Mouse (Mus musculus) heart, embryonic 15.5 days (tissue): ENCODE measurements around the gene Ptprd. TPM values are rescaled to one million over a fixed set of nuclear protein-coding genes. Genes with fewer than 3 reads are reported as not detected.

Experiments used
- ATAC-seq: fragments of 200-750 bp; cut with Nextera tagmentation; replicated peaks from 2 replicates; pipeline ENCODE4 v1.8.0; 2017; ENCODE audit warnings: low read depth, moderate TSS enrichment; ENCODE audit not compliant: insufficient number of reproducible peaks, insufficient read depth, low FRiP score
- H3K27ac ChIP-seq: fragments of 300-500 bp; sonication (generic); 2 replicates; pipeline ENCODE4 v1.5.1; 2015; ENCODE audit warnings: mild to moderate bottlenecking, inconsistent platforms
- H3K27me3 ChIP-seq: fragments of 300-500 bp; sonication (generic); 2 replicates; pipeline ENCODE4 v1.6.1; 2015; ENCODE audit warnings: inconsistent platforms
- H3K36me3 ChIP-seq: fragments of 300-500 bp; sonication (generic); 2 replicates; pipeline ENCODE4 v1.6.1; 2015; ENCODE audit warnings: mild to moderate bottlenecking, inconsistent platforms
- H3K4me1 ChIP-seq: fragments of 300-500 bp; sonication (generic); replicated peaks from 2 replicates; pipeline ENCODE4 v1.6.1; 2015; ENCODE audit warnings: inconsistent platforms
- H3K4me2 ChIP-seq: fragments of 300-500 bp; sonication (generic); 2 replicates; pipeline ENCODE4 v1.6.1; 2015; ENCODE audit warnings: inconsistent platforms, mild to moderate bottlenecking, moderate library complexity
- H3K4me3 ChIP-seq: fragments of 300-500 bp; sonication (generic); 2 replicates; pipeline ENCODE4 v1.5.1; 2015; ENCODE audit warnings: mild to moderate bottlenecking, inconsistent platforms
- H3K9ac ChIP-seq: fragments of 300-500 bp; sonication (generic); 2 replicates; pipeline ENCODE4 v1.6.1; 2015; ENCODE audit warnings: mild to moderate bottlenecking, inconsistent platforms
- H3K9me3 ChIP-seq: fragments of 300-500 bp; sonication (generic); replicated peaks from 2 replicates; pipeline ENCODE4 v1.6.1; 2016; ENCODE audit warnings: inconsistent platforms
- WGBS: fragments of 180-500 bp; shearing (Covaris S2); methylation state at CpG from one replicate; pipeline ENCODE4 v1.1.7; 2015; ENCODE audit warnings: mixed read lengths; 5-methylcytosine and 5-hydroxymethylcytosine counted together
- polyA plus RNA-seq: library from polyadenylated mRNA; unstranded; fragments of >200 nt; fragmentation: Nextera tagmentation; extraction: Ambion mirVana; gene quantifications from 2 replicates; pipeline ENCODE4 v1.2.1, GENCODE M21; 2015

Ptprd gene
- polyA plus RNA-seq, 1 experiment from 2014 or later, result 9.4 TPM

- Histone ChIP-seq H3K4me3 (no peak overlapping the region), H3K9me3 (no peaks in the 10 kb centered on the region), H3K4me1 (no peaks in the 10 kb centered on the region), H3K27me3 (no peaks in the 10 kb centered on the region), H3K4me2 (no peak overlapping the region), H3K27ac (no peak overlapping the region), H3K9ac (no peak overlapping the region), H3K36me3 (no peaks in the 10 kb centered on the region)
- WGBS, result 35% methylated on average over 2 of the region's 2 CpGs
- no peak for ATAC-seq
These were observed 1605.0 kb downstream of the Ptprd start for GRCm38 (mm10) chr4:76606808-76607207.

GRCm38 (mm10) chr4:76590722-76591121, 1621.0 kb downstream of the Ptprd start:
- ATAC-seq, result no peak
- H3K4me2 ChIP-seq, result no peak overlapping the region
- H3K36me3 ChIP-seq, result no peaks in the 10 kb centered on the region
- H3K4me3 ChIP-seq, result no peak overlapping the region
- no peak overlapping the region for H3K9ac ChIP-seq
- 79% methylated on average over 1 of the region's 1 CpGs for WGBS
- no peaks in the 10 kb centered on the region for H3K4me1 ChIP-seq
- H3K27me3 ChIP-seq, result no peaks in the 10 kb centered on the region
- no peaks in the 10 kb centered on the region for H3K9me3 ChIP-seq
- no peak overlapping the region for H3K27ac ChIP-seq

GRCm38 (mm10) chr4:76583025-76583424, 1628.7 kb downstream of the Ptprd start:
- Histone ChIP-seq H3K27ac (no peak overlapping the region), H3K9me3 (no peaks in the 10 kb centered on the region), H3K4me2 (no peak overlapping the region), H3K27me3 (no peaks in the 10 kb centered on the region), H3K36me3 (no peaks in the 10 kb centered on the region), H3K4me1 (no peaks in the 10 kb centered on the region), H3K9ac (no peak overlapping the region), H3K4me3 (no peak overlapping the region)
- WGBS, result 84% methylated on average over 3 of the region's 3 CpGs
- ATAC-seq, result no peak

- no peaks in the 10 kb centered on the region for H3K4me1 ChIP-seq
- no peak overlapping the region for H3K9ac ChIP-seq
- no peak overlapping the region for H3K27ac ChIP-seq
- H3K9me3 ChIP-seq, result no peaks in the 10 kb centered on the region
- no peak overlapping the region for H3K4me3 ChIP-seq
- no peaks in the 10 kb centered on the region for H3K27me3 ChIP-seq
- H3K4me2 ChIP-seq, result no peak overlapping the region
- no peak for ATAC-seq
- no peaks in the 10 kb centered on the region for H3K36me3 ChIP-seq
These were observed 1645.8 kb downstream of the Ptprd start for GRCm38 (mm10) chr4:76566006-76566405.

GRCm38 (mm10) chr4:76541769-76542168, 1670.0 kb downstream of the Ptprd start:
- no peak overlapping the region for H3K4me2 ChIP-seq

GRCm38 (mm10) chr4:76532926-76533325, 1678.8 kb downstream of the Ptprd start:
- H3K36me3 ChIP-seq, result no peaks in the 10 kb centered on the region
- H3K9ac ChIP-seq, result no peak overlapping the region
- no peak overlapping the region for H3K27ac ChIP-seq
- no peaks in the 10 kb centered on the region for H3K4me1 ChIP-seq
- H3K9me3 ChIP-seq, result no peaks in the 10 kb centered on the region
- H3K4me3 ChIP-seq, result no peak overlapping the region
- no peak for ATAC-seq
- H3K27me3 ChIP-seq, result no peaks in the 10 kb centered on the region
- no peak overlapping the region for H3K4me2 ChIP-seq
- 56% methylated on average over 1 of the region's 1 CpGs for WGBS

More at GRCm38 (mm10) chr4:76541769-76542168, 1670.0 kb downstream of the Ptprd start:
- Histone ChIP-seq H3K9me3 (no peaks in the 10 kb centered on the region), H3K27me3 (no peaks in the 10 kb centered on the region), H3K36me3 (no peaks in the 10 kb centered on the region), H3K4me3 (no peak overlapping the region), H3K27ac (no peak overlapping the region), H3K4me1 (no peaks in the 10 kb centered on the region), H3K9ac (no peak overlapping the region)
- no peak for ATAC-seq
- 55% methylated on average over 2 of the region's 2 CpGs for WGBS

- no peak for ATAC-seq
- Histone ChIP-seq H3K9me3 (no peaks in the 10 kb centered on the region), H3K9ac (no peak overlapping the region), H3K36me3 (no peaks in the 10 kb centered on the region), H3K4me2 (no peak overlapping the region), H3K4me1 (no peaks in the 10 kb centered on the region), H3K27ac (no peak overlapping the region), H3K4me3 (no peak overlapping the region), H3K27me3 (no peaks in the 10 kb centered on the region)
- 69% methylated on average over 3 of the region's 3 CpGs for WGBS
These were observed 1686.5 kb downstream of the Ptprd start for GRCm38 (mm10) chr4:76525281-76525680.

- WGBS, result 25% methylated on average over 3 of the region's 3 CpGs
- H3K4me1 ChIP-seq, result no peaks in the 10 kb centered on the region
- H3K9me3 ChIP-seq, result no peaks in the 10 kb centered on the region
- H3K27me3 ChIP-seq, result no peaks in the 10 kb centered on the region
- H3K9ac ChIP-seq, result no peak overlapping the region
- ATAC-seq, result no peak
- no peaks in the 10 kb centered on the region for H3K36me3 ChIP-seq
- H3K4me3 ChIP-seq, result no peak overlapping the region
- H3K4me2 ChIP-seq, result no peak overlapping the region
- no peak overlapping the region for H3K27ac ChIP-seq
These were observed 1708.5 kb downstream of the Ptprd start for GRCm38 (mm10) chr4:76503279-76503601.

- Histone ChIP-seq H3K9me3 (no peaks in the 10 kb centered on the region), H3K4me1 (no peaks in the 10 kb centered on the region), H3K4me3 (no peak overlapping the region), H3K4me2 (no peak overlapping the region), H3K27ac (no peak overlapping the region), H3K36me3 (no peaks in the 10 kb centered on the region), H3K9ac (no peak overlapping the region), H3K27me3 (no peaks in the 10 kb centered on the region)
- no peak for ATAC-seq
- WGBS, result 47% methylated on average over 6 of the region's 6 CpGs
These were observed 1709.0 kb downstream of the Ptprd start for GRCm38 (mm10) chr4:76502575-76503278.

GRCm38 (mm10) chr4:76485848-76486247, 1725.9 kb downstream of the Ptprd start:
- H3K9ac ChIP-seq, result no peak overlapping the region
- ATAC-seq, result no peak
- no peak overlapping the region for H3K4me2 ChIP-seq
- H3K4me1 ChIP-seq, result peaks cover 10% of the 10 kb centered on the region
- no peak overlapping the region for H3K4me3 ChIP-seq
- no peaks in the 10 kb centered on the region for H3K36me3 ChIP-seq
- H3K9me3 ChIP-seq, result no peaks in the 10 kb centered on the region
- no peaks in the 10 kb centered on the region for H3K27me3 ChIP-seq
- 63% methylated on average over 3 of the region's 3 CpGs for WGBS
- no peak overlapping the region for H3K27ac ChIP-seq

- ATAC-seq, result no peak
- Histone ChIP-seq H3K9me3 (no peaks in the 10 kb centered on the region), H3K27me3 (no peaks in the 10 kb centered on the region), H3K36me3 (no peaks in the 10 kb centered on the region), H3K27ac (no peak overlapping the region), H3K4me3 (no peak overlapping the region), H3K4me2 (no peak overlapping the region), H3K4me1 (no peaks in the 10 kb centered on the region), H3K9ac (no peak overlapping the region)
- WGBS, result 67% methylated on average over 3 of the region's 3 CpGs
These were observed 1743.2 kb downstream of the Ptprd start for GRCm38 (mm10) chr4:76468366-76469100.

- H3K4me3 ChIP-seq, result no peak overlapping the region
- no peak overlapping the region for H3K27ac ChIP-seq
- ATAC-seq, result no peak
- H3K27me3 ChIP-seq, result no peaks in the 10 kb centered on the region
- peaks cover 15% of the 10 kb centered on the region for H3K4me1 ChIP-seq
- H3K9ac ChIP-seq, result no peak overlapping the region
- H3K36me3 ChIP-seq, result no peaks in the 10 kb centered on the region
- H3K4me2 ChIP-seq, result no peak overlapping the region
- 65% methylated on average over 1 of the region's 1 CpGs for WGBS
- no peaks in the 10 kb centered on the region for H3K9me3 ChIP-seq
These were observed 1747.1 kb downstream of the Ptprd start for GRCm38 (mm10) chr4:76464682-76465081.
